Mouse (Mus musculus) kidney, postnatal 0 days (tissue): ENCODE results near the gene Tas2r135. TPM values are rescaled to one million over a fixed set of nuclear protein-coding genes. Genes with fewer than 3 reads are reported as not detected.

Experiments
- ATAC-seq: fragments of 200-750 bp; cut with Nextera tagmentation; replicated peaks from 2 replicates; pipeline ENCODE4 v1.8.0; 2017; ENCODE audit warnings: low read depth, moderate number of reproducible peaks, moderate TSS enrichment, moderate library complexity; ENCODE audit not compliant: low FRiP score
- DNase-seq: peaks from one replicate; pipeline ENCODE4 v3.0.0-alpha.2; 2016; ENCODE audit warnings: low spot score
- H3K27ac ChIP-seq: fragments of 300-500 bp; sonication (generic); 2 replicates; pipeline ENCODE4 v1.5.1; 2014; ENCODE audit warnings: mild to moderate bottlenecking
- H3K27me3 ChIP-seq: fragments of 300-500 bp; sonication (generic); 2 replicates; pipeline ENCODE4 v1.6.1; 2014; ENCODE audit warnings: low read length, mixed read lengths; ENCODE audit not compliant: insufficient read depth
- H3K36me3 ChIP-seq: fragments of 300-500 bp; sonication (generic); 2 replicates; pipeline ENCODE4 v1.6.1; 2014; ENCODE audit warnings: low read length, mixed read lengths; ENCODE audit not compliant: insufficient read depth
- H3K4me1 ChIP-seq: fragments of 300-500 bp; sonication (generic); replicated peaks from 2 replicates; pipeline ENCODE4 v1.6.1; 2014; ENCODE audit warnings: antibody characterized with exemption, low read length, mixed read lengths; ENCODE audit not compliant: insufficient read depth
- H3K4me2 ChIP-seq: fragments of 300-500 bp; sonication (generic); 2 replicates; pipeline ENCODE4 v1.6.1; 2014; ENCODE audit warnings: mild to moderate bottlenecking, low read length, moderate library complexity, mixed read lengths
- H3K4me3 ChIP-seq: fragments of 300-500 bp; sonication (generic); replicated peaks from 2 replicates; pipeline ENCODE4 v1.5.1; 2014; ENCODE audit warnings: low read depth, low read length
- H3K9ac ChIP-seq: fragments of 300-500 bp; sonication (generic); 2 replicates; pipeline ENCODE4 v1.6.1; 2014; ENCODE audit warnings: low read depth, low read length
- H3K9me3 ChIP-seq: fragments of 300-500 bp; sonication (generic); replicated peaks from 2 replicates; pipeline ENCODE4 v1.6.1; 2016; ENCODE audit warnings: low read length, inconsistent platforms, mixed read lengths
- CTCF ChIP-seq: IDR thresholded peaks from 2 replicates; pipeline ENCODE4 v1.5.1; 2016; ENCODE audit warnings: antibody characterized with exemption, low read depth, mild to moderate bottlenecking, moderate library complexity
- WGBS: fragments of 180-500 bp; shearing (Covaris S2); extraction: QIAGEN DNeasy Blood & Tissue Kit; methylation state at CpG from one replicate; pipeline ENCODE4 v1.1.7; 2014; 5-methylcytosine and 5-hydroxymethylcytosine counted together
- polyA plus RNA-seq: library from polyadenylated mRNA; unstranded; fragments of >200 nt; fragmentation: Nextera tagmentation; extraction: Ambion mirVana; gene quantifications from 2 replicates; pipeline ENCODE4 v1.2.1, GENCODE M21; 2015

Gene Tas2r135
- polyA plus RNA-seq, 1 experiment from 2014 or later = not detected

- no peak for DNase-seq
- TF ChIP-seq CTCF = no peak
- H3K9me3 ChIP-seq = no peaks in the 10 kb centered on the region
- no peak overlapping the region for H3K4me3 ChIP-seq
- H3K27me3 ChIP-seq = no peaks in the 10 kb centered on the region
- whole genome bisulfite sequencing = 54% methylated on average over 4 of the region's 4 CpGs
- peaks cover 5% of the 10 kb centered on the region; the same call in 1 of the 2 replicates for H3K4me1 ChIP-seq
- no peak overlapping the region for H3K9ac ChIP-seq
- no peak overlapping the region for H3K27ac ChIP-seq
- H3K4me2 ChIP-seq = no peak overlapping the region
- H3K36me3 ChIP-seq = no peaks in the 10 kb centered on the region
- no peak for ATAC-seq
Observed at GRCm38 (mm10) chr6:42385635-42386034, 19.6 kb upstream of the Tas2r135 start.

- DNase-seq (peak; percentile 77), ATAC-seq (peak; percentile 76; the same call in 1 of the 2 replicates)
- Histone ChIP-seq H3K4me2 (no peak overlapping the region), H3K9me3 (no peaks in the 10 kb centered on the region), H3K4me1 (no peaks in the 10 kb centered on the region; the same call in 1 of the 2 replicates), H3K4me3 (no peak overlapping the region), H3K36me3 (no peaks in the 10 kb centered on the region), H3K27ac (no peak overlapping the region), H3K27me3 (no peaks in the 10 kb centered on the region), H3K9ac (no peak overlapping the region)
- WGBS = 18% methylated on average over 2 of the region's 2 CpGs
- no peak for TF ChIP-seq CTCF
Observed at GRCm38 (mm10) chr6:42391796-42392330, 13.4 kb upstream of the Tas2r135 start.

GRCm38 (mm10) chr6:42395960-42396809, 9.0 kb upstream of the Tas2r135 start:
- Histone ChIP-seq H3K27me3 (no peaks in the 10 kb centered on the region), H3K9me3 (no peaks in the 10 kb centered on the region), H3K4me2 (no peak overlapping the region), H3K4me3 (no peak overlapping the region), H3K36me3 (no peaks in the 10 kb centered on the region), H3K27ac (peak overlapping the region; percentile 13; the same call in 1 of the 2 replicates), H3K9ac (no peak overlapping the region), H3K4me1 (no peaks in the 10 kb centered on the region; the same call in 1 of the 2 replicates)
- 47% methylated on average over 9 of the region's 9 CpGs for WGBS
- ATAC-seq (peak; percentile 47; the same call in 1 of the 2 replicates), DNase-seq (peak; percentile 75)
- TF ChIP-seq CTCF = no peak

DNA sequence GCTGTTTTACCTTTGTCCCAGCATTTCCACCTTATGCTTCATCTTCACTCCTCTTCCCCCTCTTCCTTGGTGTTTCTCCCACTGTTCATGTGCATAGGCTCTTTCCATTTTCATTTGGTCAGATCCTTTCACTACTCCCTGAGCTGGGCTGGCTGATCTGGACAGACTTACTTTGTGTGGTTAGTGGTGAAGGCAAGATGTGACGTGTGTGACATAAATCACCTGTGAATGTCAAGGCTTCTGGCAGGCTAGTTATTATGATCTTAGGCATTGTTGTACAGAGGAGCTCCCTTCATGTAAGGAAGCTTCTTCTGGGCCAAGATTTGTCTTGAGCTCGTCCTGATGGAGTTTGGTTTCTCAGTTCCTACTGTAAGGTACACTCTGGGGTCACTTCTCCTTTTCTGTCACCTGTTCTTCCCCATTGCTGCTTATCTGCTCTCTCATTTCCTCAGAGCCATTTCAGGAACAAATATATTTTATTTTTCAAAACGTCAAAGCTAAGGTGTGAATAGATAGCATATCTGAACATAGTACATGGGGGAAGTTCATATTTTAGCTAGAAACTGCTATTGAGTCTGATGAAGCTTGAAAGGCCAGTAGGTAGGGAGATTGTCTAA, 8.1 kb upstream of the Tas2r135 start:
- H3K4me2 ChIP-seq = no peak overlapping the region
- H3K9me3 ChIP-seq = no peaks in the 10 kb centered on the region
- 63% methylated on average over 3 of the region's 3 CpGs for WGBS
- no peak for TF ChIP-seq CTCF
- no peaks in the 10 kb centered on the region for H3K36me3 ChIP-seq
- H3K27ac ChIP-seq = no peak overlapping the region
- no peaks in the 10 kb centered on the region for H3K27me3 ChIP-seq
- no peak overlapping the region for H3K9ac ChIP-seq
- H3K4me1 ChIP-seq = no peaks in the 10 kb centered on the region; the same call in 1 of the 2 replicates
- H3K4me3 ChIP-seq = no peak overlapping the region
- DNase-seq (no peak), ATAC-seq (no peak)

- WGBS = 77% methylated on average over 3 of the region's 3 CpGs
- DNase-seq (no peak), ATAC-seq (no peak)
- Histone ChIP-seq H3K27me3 (no peaks in the 10 kb centered on the region), H3K9me3 (no peaks in the 10 kb centered on the region), H3K36me3 (no peaks in the 10 kb centered on the region), H3K4me2 (no peak overlapping the region), H3K4me1 (no peaks in the 10 kb centered on the region; the same call in 1 of the 2 replicates), H3K27ac (no peak overlapping the region), H3K9ac (no peak overlapping the region), H3K4me3 (no peak overlapping the region)
- no peak for TF ChIP-seq CTCF
Observed at GRCm38 (mm10) chr6:42398285-42398684, 6.9 kb upstream of the Tas2r135 start.

GRCm38 (mm10) chr6:42398998-42399397, 6.2 kb upstream of the Tas2r135 start:
- no peak for DNase-seq
- H3K27me3 ChIP-seq = no peaks in the 10 kb centered on the region
- no peaks in the 10 kb centered on the region for H3K36me3 ChIP-seq
- TF ChIP-seq CTCF = no peak
- H3K4me2 ChIP-seq = no peak overlapping the region
- no peak overlapping the region for H3K4me3 ChIP-seq
- H3K27ac ChIP-seq = no peak overlapping the region
- no peak overlapping the region for H3K9ac ChIP-seq
- no peaks in the 10 kb centered on the region; the same call in 1 of the 2 replicates for H3K4me1 ChIP-seq
- no peaks in the 10 kb centered on the region for H3K9me3 ChIP-seq
- WGBS = 100% methylated on average over 1 of the region's 1 CpGs
- ATAC-seq = no peak
